Mouse (Mus musculus): ENCODE data around the gene Ndufb7. TPM values are rescaled to one million over a fixed set of nuclear protein-coding genes. Genes with fewer than 3 reads are reported as not detected.
A peak's percentile ranks its signal among the peaks of the same experiment; 100 is the strongest.
"Not testable (repeated sequence)": the region's sequence is repeated elsewhere in the genome, so short reads cannot be mapped to it uniquely, and the experiment has no call there.

The Ndufb7 gene
- polyA plus RNA-seq, 1 experiment from 2014 or later = 339 TPM

DNA sequence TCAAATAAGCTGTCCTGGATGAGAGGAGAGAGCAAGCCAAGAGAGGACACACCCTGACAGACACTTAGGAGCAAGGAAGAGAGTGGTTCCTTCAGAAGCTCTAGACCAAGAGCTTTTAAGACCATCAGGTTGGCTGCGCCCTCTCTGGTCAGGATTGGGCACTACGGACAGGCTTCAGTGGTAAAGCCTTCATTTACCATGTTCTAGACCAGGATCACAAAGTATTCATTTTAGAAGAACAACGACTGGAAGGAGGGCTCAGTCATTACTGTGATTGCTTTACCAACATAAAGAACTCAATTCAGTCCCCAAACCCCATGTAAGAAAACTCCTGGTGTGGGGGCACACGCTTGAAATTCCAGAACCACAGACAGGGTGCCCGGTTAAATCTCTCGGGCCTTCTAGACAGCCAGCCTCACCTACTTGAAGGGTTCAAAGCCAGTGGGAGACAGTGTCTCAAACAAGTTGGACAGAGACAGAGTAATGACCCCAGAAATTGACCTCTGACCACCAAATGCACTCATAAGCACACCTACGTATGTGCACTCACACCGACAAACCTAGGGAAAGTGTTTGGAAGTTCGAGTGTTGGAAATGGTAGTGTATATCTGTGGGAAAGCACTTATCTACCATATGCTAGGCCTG is 618 bp upstream of the Ndufb7 start:
- DNase-seq (ENCODE audit: low spot score) = peak; percentile 60
- H3K4me2 ChIP-seq (ENCODE audit: low read depth, low read length, severe bottlenecking) = no peak overlapping the region; the same call in 1 of the 2 replicates
- 0 out of 2 replicates have a peak, but pooled peaks cover 4% of the 10 kb centered on the region for H3K4me1 ChIP-seq (replicated peaks; ENCODE audit: control insufficient read depth, insufficient read depth, low read length)
- H3K9ac ChIP-seq (ENCODE audit: low read length) = no peak overlapping the region
- no peak overlapping the region for H3K27ac ChIP-seq (ENCODE audit: low read depth, low read length)
- WGBS = 72% methylated on average over 9 of the region's 9 CpGs
- no peaks in the 10 kb centered on the region for H3K9me3 ChIP-seq (ENCODE audit: control insufficient read depth, low read length)
- H3K27me3 ChIP-seq (ENCODE audit: control insufficient read depth, insufficient read depth, low read length) = no peaks in the 10 kb centered on the region
- peak; percentile 45; the same call in 1 of the 2 replicates for ATAC-seq (replicated peaks; ENCODE audit: low FRiP score)
- H3K36me3 ChIP-seq (ENCODE audit: control insufficient read depth, insufficient read depth, low read length) = no peaks in the 10 kb centered on the region; the same call in 1 of the 2 replicates
- H3K4me3 ChIP-seq (ENCODE audit: low read depth, low read length) = no peak overlapping the region

DNA sequence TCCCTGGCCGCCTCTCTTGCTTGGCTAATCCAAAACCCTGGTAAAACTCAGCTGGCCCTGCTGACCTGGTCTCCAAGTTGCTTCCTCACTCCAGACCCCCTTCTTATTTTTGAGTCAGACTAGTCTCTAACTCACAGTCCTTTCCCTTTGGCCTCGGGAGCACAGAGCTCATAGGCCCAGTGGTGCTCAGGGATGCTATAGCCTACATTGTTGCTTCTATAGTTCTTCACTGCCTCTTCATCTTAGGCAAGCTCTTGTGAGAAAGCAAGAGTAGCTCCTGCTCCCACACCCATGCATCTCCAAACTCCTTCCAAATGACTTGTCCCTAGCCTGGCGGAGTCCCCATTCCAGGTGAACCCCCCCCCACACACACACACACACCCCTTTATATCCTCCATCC is 1.2 kb downstream of the Ndufb7 start:
- Histone ChIP-seq H3K4me2 (ENCODE audit: low read depth, low read length, severe bottlenecking) (peak overlapping the region; percentile 76), H3K9me3 (ENCODE audit: control insufficient read depth, low read length) (no peaks in the 10 kb centered on the region), H3K27me3 (ENCODE audit: control insufficient read depth, insufficient read depth, low read length) (no peaks in the 10 kb centered on the region), H3K27ac (ENCODE audit: low read depth, low read length) (no peak overlapping the region), H3K4me3 (ENCODE audit: low read depth, low read length) (peak overlapping the region; percentile 76), H3K4me1 (replicated peaks; ENCODE audit: control insufficient read depth, insufficient read depth, low read length) (0 out of 2 replicates have a peak, but pooled peaks cover 4% of the 10 kb centered on the region), H3K9ac (ENCODE audit: low read length) (peak overlapping the region; percentile 58), H3K36me3 (ENCODE audit: control insufficient read depth, insufficient read depth, low read length) (peaks cover 6% of the 10 kb centered on the region; the same call in 1 of the 2 replicates)
- no peak for DNase-seq (ENCODE audit: low spot score)
- no peak for ATAC-seq (replicated peaks; ENCODE audit: low FRiP score)
- WGBS = 61% methylated on average over 3 of the region's 3 CpGs

DNA sequence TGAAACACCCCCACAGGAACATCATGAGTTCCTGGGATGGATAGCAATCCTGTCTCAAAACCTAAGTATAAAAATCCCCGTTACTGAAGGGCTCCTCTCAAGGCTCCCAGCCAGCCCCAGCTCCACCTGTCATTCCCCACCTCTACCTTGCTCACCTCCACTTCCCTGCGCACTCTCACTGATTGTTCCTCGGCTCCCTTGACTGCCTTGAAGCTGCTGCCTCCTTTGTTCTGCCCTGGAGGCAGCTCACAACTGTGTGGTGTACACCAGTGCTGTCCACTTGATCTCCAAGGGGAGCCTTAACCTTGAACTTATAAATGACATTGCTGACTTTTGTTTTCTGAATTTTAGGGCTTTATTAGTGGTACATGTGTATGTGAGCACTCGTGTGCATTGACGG is 1.7 kb downstream of the Ndufb7 start:
- Histone ChIP-seq H3K4me2 (ENCODE audit: low read depth, low read length, severe bottlenecking) (no peak overlapping the region), H3K4me1 (replicated peaks; ENCODE audit: control insufficient read depth, insufficient read depth, low read length) (0 out of 2 replicates have a peak, but pooled peaks cover 4% of the 10 kb centered on the region), H3K9ac (ENCODE audit: low read length) (no peak overlapping the region), H3K36me3 (ENCODE audit: control insufficient read depth, insufficient read depth, low read length) (peaks cover 9% of the 10 kb centered on the region; the same call in 1 of the 2 replicates), H3K27me3 (ENCODE audit: control insufficient read depth, insufficient read depth, low read length) (no peaks in the 10 kb centered on the region), H3K4me3 (ENCODE audit: low read depth, low read length) (no peak overlapping the region), H3K9me3 (ENCODE audit: control insufficient read depth, low read length) (no peaks in the 10 kb centered on the region), H3K27ac (ENCODE audit: low read depth, low read length) (no peak overlapping the region)
- DNase-seq (ENCODE audit: low spot score) = no peak
- no peak for ATAC-seq (replicated peaks; ENCODE audit: low FRiP score)
- 73% methylated on average over 5 of the region's 5 CpGs for WGBS

DNA sequence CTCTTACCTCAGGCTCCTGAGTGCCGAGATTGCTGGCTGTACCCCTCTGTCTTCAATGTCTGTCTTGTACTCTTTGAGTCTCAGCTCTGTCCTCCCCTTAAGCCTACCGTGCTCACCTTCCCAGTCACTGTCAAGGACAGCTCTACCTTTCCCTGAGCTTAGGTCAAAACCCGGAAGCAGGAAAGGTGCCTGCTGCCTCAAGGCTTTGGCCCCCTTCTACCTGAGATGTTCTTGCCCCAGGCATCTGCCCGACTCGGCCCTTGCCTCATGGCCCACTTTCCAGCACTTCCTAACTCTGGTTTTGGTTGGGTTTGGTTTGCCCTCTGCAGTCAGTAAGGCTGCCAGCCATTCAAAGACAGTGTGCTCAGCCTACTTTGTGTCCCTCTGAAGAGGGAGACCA is 2.3 kb downstream of the Ndufb7 start:
- Histone ChIP-seq H3K4me3 (ENCODE audit: low read depth, low read length) (no peak overlapping the region), H3K36me3 (ENCODE audit: control insufficient read depth, insufficient read depth, low read length) (peaks cover 10% of the 10 kb centered on the region; the same call in 1 of the 2 replicates), H3K4me1 (replicated peaks; ENCODE audit: control insufficient read depth, insufficient read depth, low read length) (0 out of 2 replicates have a peak, but pooled peaks cover 4% of the 10 kb centered on the region), H3K27me3 (ENCODE audit: control insufficient read depth, insufficient read depth, low read length) (no peaks in the 10 kb centered on the region), H3K9ac (ENCODE audit: low read length) (no peak overlapping the region), H3K4me2 (ENCODE audit: low read depth, low read length, severe bottlenecking) (no peak overlapping the region), H3K27ac (ENCODE audit: low read depth, low read length) (no peak overlapping the region), H3K9me3 (ENCODE audit: control insufficient read depth, low read length) (no peaks in the 10 kb centered on the region)
- ATAC-seq (replicated peaks; ENCODE audit: low FRiP score) (no peak), DNase-seq (ENCODE audit: low spot score) (peak; percentile 53)
- 82% methylated on average over 5 of the region's 5 CpGs for WGBS

DNA sequence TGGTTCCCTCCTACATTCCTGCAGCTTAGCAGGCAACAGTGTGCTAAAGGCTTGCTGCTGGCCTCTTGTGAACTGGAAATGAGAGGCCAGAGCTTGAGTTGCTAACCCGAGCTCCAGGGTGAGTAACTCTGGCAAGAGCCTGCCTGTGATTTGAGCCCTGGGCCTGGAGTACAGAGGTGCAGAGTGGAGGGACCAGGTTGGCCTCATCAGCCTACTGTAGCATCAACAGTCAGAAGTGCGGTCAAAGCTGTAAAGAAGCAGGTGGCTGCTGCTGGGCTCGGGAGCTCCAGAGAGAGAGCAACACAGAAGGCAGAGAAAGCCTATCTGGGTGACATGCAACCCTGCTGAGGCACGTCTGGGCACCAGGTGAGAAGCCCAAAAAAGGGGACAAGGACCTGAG is 2.7 kb downstream of the Ndufb7 start:
- Histone ChIP-seq H3K4me3 (ENCODE audit: low read depth, low read length) (no peak overlapping the region), H3K4me1 (replicated peaks; ENCODE audit: control insufficient read depth, insufficient read depth, low read length) (0 out of 2 replicates have a peak, but pooled peaks cover 4% of the 10 kb centered on the region), H3K9me3 (ENCODE audit: control insufficient read depth, low read length) (no peaks in the 10 kb centered on the region), H3K27me3 (ENCODE audit: control insufficient read depth, insufficient read depth, low read length) (no peaks in the 10 kb centered on the region), H3K36me3 (ENCODE audit: control insufficient read depth, insufficient read depth, low read length) (peaks cover 10% of the 10 kb centered on the region; the same call in 1 of the 2 replicates), H3K4me2 (ENCODE audit: low read depth, low read length, severe bottlenecking) (no peak overlapping the region), H3K27ac (ENCODE audit: low read depth, low read length) (no peak overlapping the region), H3K9ac (ENCODE audit: low read length) (no peak overlapping the region)
- ATAC-seq (replicated peaks; ENCODE audit: low FRiP score) (no peak), DNase-seq (ENCODE audit: low spot score) (no peak)
- 81% methylated on average over 4 of the region's 4 CpGs for WGBS

DNA sequence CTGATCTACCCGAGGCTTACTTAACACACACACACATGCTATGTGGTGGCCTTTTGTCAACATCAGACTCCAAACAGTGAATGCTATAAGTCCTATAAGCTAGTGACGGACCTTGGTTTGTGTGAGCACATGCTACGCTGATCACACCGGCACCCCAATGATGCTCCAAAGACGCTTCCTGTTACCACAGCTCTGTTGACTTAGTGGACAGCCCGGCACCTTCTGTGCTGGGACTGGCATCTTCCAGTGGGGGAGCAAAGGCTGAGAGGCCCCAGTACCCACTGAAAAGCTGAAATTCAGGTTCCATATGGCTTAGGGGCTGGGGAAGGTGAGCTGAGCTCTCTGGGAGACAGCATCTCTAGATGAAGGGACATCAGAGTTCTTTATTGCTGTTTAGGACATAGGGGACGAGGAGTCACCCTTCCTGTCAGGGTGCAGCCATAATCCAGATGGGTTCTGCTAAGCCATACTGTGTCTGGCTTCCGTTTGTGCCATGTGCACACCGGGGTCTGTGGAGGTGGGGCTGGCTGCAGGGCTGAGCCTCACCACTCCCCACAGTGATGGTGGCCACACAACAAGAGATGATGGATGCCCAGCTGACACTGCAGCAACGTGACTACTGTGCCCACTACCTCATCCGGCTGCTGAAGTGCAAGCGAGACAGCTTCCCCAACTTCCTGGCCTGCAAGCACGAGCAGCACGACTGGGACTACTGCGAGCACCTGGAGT is 4.0 kb downstream of the Ndufb7 start:
- Histone ChIP-seq H3K4me1 (replicated peaks; ENCODE audit: control insufficient read depth, insufficient read depth, low read length) (0 out of 2 replicates have a peak, but pooled peaks cover 4% of the 10 kb centered on the region), H3K27me3 (ENCODE audit: control insufficient read depth, insufficient read depth, low read length) (no peaks in the 10 kb centered on the region), H3K4me3 (ENCODE audit: low read depth, low read length) (no peak overlapping the region), H3K4me2 (ENCODE audit: low read depth, low read length, severe bottlenecking) (no peak overlapping the region), H3K27ac (ENCODE audit: low read depth, low read length) (no peak overlapping the region), H3K9me3 (ENCODE audit: control insufficient read depth, low read length) (no peaks in the 10 kb centered on the region), H3K36me3 (ENCODE audit: control insufficient read depth, insufficient read depth, low read length) (peaks cover 10% of the 10 kb centered on the region; the same call in 1 of the 2 replicates), H3K9ac (ENCODE audit: low read length) (no peak overlapping the region)
- ATAC-seq (replicated peaks; ENCODE audit: low FRiP score) (no peak), DNase-seq (ENCODE audit: low spot score) (no peak)
- 91% methylated on average over 15 of the region's 15 CpGs for WGBS

DNA sequence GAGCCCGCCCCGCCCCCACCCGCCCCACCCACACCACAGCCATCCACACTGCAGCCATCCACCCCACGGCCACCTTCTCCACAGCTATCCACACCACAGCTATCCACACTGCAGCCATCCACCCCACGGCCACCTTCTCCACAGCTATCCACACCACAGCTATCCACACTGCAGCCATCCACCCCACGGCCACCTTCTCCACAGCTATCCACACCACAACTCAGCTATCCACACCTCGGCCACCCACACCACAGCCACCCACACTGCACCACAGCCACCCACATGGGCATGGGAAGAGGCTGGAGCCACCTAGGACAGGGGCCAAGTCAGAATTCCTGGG is 4.5 kb downstream of the Ndufb7 start:
- WGBS = 100% methylated on average over 6 of the region's 7 CpGs
- ATAC-seq (replicated peaks; ENCODE audit: low FRiP score); H3K9ac ChIP-seq (ENCODE audit: low read length); H3K27me3 ChIP-seq (ENCODE audit: control insufficient read depth, insufficient read depth, low read length); H3K4me1 ChIP-seq (replicated peaks; ENCODE audit: control insufficient read depth, insufficient read depth, low read length); H3K4me2 ChIP-seq (ENCODE audit: low read depth, low read length, severe bottlenecking); H3K9me3 ChIP-seq (ENCODE audit: control insufficient read depth, low read length); H3K4me3 ChIP-seq (ENCODE audit: low read depth, low read length); DNase-seq (ENCODE audit: low spot score); H3K27ac ChIP-seq (ENCODE audit: low read depth, low read length): not testable (repeated sequence)
- peaks cover 10% of the 10 kb centered on the region; the same call in 1 of the 2 replicates for H3K36me3 ChIP-seq (ENCODE audit: control insufficient read depth, insufficient read depth, low read length)

DNA sequence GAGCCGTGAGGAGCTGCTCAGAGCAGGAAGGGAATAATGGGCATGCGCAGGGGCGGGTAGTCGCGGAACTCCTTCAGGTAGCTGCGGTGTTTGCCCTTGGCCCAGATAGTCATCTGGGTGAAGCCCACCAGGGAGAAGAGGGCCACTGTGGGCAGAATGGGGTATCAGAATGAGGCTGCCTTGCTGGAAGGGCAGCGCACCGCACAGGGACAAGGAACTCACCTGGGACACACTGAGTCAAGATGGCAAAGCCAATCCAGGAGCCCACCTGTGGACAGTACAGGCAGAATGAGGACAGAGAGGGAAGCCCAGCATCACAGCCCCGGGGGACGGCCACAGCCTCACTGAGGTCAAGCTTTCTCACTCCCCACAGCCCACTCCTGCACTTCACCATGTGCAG is 5.3 kb downstream of the Ndufb7 start:
- 0 out of 2 replicates have a peak, but pooled peaks cover 4% of the 10 kb centered on the region for H3K4me1 ChIP-seq (replicated peaks; ENCODE audit: control insufficient read depth, insufficient read depth, low read length)
- H3K36me3 ChIP-seq (ENCODE audit: control insufficient read depth, insufficient read depth, low read length) = peaks cover 10% of the 10 kb centered on the region; the same call in 1 of the 2 replicates
- H3K4me3 ChIP-seq (ENCODE audit: low read depth, low read length) = no peak overlapping the region
- 95% methylated on average over 10 of the region's 10 CpGs for WGBS
- no peak for ATAC-seq (replicated peaks; ENCODE audit: low FRiP score)
- H3K4me2 ChIP-seq (ENCODE audit: low read depth, low read length, severe bottlenecking) = no peak overlapping the region
- H3K27ac ChIP-seq (ENCODE audit: low read depth, low read length) = no peak overlapping the region
- DNase-seq (ENCODE audit: low spot score) = peak; percentile 47
- H3K9me3 ChIP-seq (ENCODE audit: control insufficient read depth, low read length) = no peaks in the 10 kb centered on the region
- H3K27me3 ChIP-seq (ENCODE audit: control insufficient read depth, insufficient read depth, low read length) = no peaks in the 10 kb centered on the region
- no peak overlapping the region for H3K9ac ChIP-seq (ENCODE audit: low read length)

All from forebrain, embryonic 11.5 days (tissue).